Mouse (Mus musculus) forebrain, postnatal 0 days (tissue): ENCODE results near the gene Zfp292. TPM values are rescaled to one million over a fixed set of nuclear protein-coding genes. Genes with fewer than 3 reads are reported as not detected.

Experiments
- ATAC-seq: fragments of 200-750 bp; cut with Nextera tagmentation; 2 replicates; pipeline ENCODE4 v1.8.0; 2017; ENCODE audit warnings: mild to moderate bottlenecking, moderate library complexity
- DNase-seq: peaks from one replicate; pipeline ENCODE4 v3.0.0-alpha.2; 2015
- H3K27ac ChIP-seq: fragments of 300-500 bp; sonication (generic); 2 replicates; pipeline ENCODE4 v1.5.1; 2014; ENCODE audit warnings: low read depth, mild to moderate bottlenecking, antibody characterized with exemption, low read length, moderate library complexity, mixed read lengths
- H3K27me3 ChIP-seq: fragments of 300-500 bp; sonication (generic); 2 replicates; pipeline ENCODE4 v1.6.1; 2014; ENCODE audit warnings: mild to moderate bottlenecking, low read length, mixed read lengths; ENCODE audit not compliant: insufficient read depth
- H3K36me3 ChIP-seq: fragments of 300-500 bp; sonication (generic); 2 replicates; pipeline ENCODE4 v1.6.1; 2014; ENCODE audit warnings: mild to moderate bottlenecking, moderate library complexity; ENCODE audit not compliant: insufficient read depth
- H3K4me1 ChIP-seq: fragments of 300-500 bp; sonication (generic); 2 replicates; pipeline ENCODE4 v1.6.1; 2014; ENCODE audit warnings: antibody characterized with exemption; ENCODE audit not compliant: insufficient read depth
- H3K4me2 ChIP-seq: fragments of 300-500 bp; sonication (generic); 2 replicates; pipeline ENCODE4 v1.6.1; 2014; ENCODE audit warnings: low read depth, mild to moderate bottlenecking, moderate library complexity
- H3K4me3 ChIP-seq: fragments of 300-500 bp; sonication (generic); 2 replicates; pipeline ENCODE4 v1.5.1; 2014; ENCODE audit warnings: low read depth, low read length, mixed read lengths
- H3K9ac ChIP-seq: fragments of 300-500 bp; sonication (generic); 2 replicates; pipeline ENCODE4 v1.6.1; 2014; ENCODE audit warnings: mild to moderate bottlenecking
- H3K9me3 ChIP-seq: fragments of 300-500 bp; sonication (generic); 2 replicates; pipeline ENCODE4 v1.6.1; 2016; ENCODE audit warnings: low read length
- CTCF ChIP-seq: sonication (generic); IDR thresholded peaks from 2 replicates; pipeline ENCODE4 v1.5.1; 2016; ENCODE audit warnings: antibody characterized with exemption, control low read depth, low read depth
- WGBS: fragments of 180-500 bp; shearing (Covaris S2); extraction: QIAGEN DNeasy Blood & Tissue Kit; methylation state at CpG from one replicate; pipeline ENCODE4 v1.1.7; 2014; 5-methylcytosine and 5-hydroxymethylcytosine counted together
- polyA plus RNA-seq: library from polyadenylated mRNA; unstranded; fragments of >200 nt; fragmentation: Nextera tagmentation; extraction: Ambion mirVana; gene quantifications from 2 replicates; pipeline ENCODE4 v1.2.1, GENCODE M21; 2015
- total RNA-seq: library from RNA; depleted of rRNA; stranded (reverse); fragments of >200 nt; gene quantifications from 2 replicates; pipeline ENCODE4 v1.2.3, GENCODE M21; 2014

Zfp292 gene
- total and polyA plus RNA-seq, 2 experiments from 2014 or later = 16.7 to 46.3 TPM

- no peak overlapping the region for H3K9ac ChIP-seq
- WGBS = 94% methylated on average over 2 of the region's 2 CpGs
- TF ChIP-seq CTCF = no peak
- H3K9me3 ChIP-seq = no peaks in the 10 kb centered on the region
- H3K4me1 ChIP-seq = no peaks in the 10 kb centered on the region
- no peak for DNase-seq
- H3K27me3 ChIP-seq = no peaks in the 10 kb centered on the region
- H3K27ac ChIP-seq = no peak overlapping the region
- no peak overlapping the region for H3K4me3 ChIP-seq
- no peaks in the 10 kb centered on the region for H3K36me3 ChIP-seq
- H3K4me2 ChIP-seq = no peak overlapping the region
- no peak for ATAC-seq
Measured at GRCm38 (mm10) chr4:34850156-34850555, 32.6 kb downstream of the Zfp292 start.

GRCm38 (mm10) chr4:34847679-34848309, 35.0 kb downstream of the Zfp292 start:
- H3K9ac ChIP-seq = no peak overlapping the region
- no peaks in the 10 kb centered on the region for H3K9me3 ChIP-seq
- no peak overlapping the region for H3K27ac ChIP-seq
- H3K4me2 ChIP-seq = no peak overlapping the region
- ATAC-seq = no peak
- H3K27me3 ChIP-seq = no peaks in the 10 kb centered on the region
- H3K4me3 ChIP-seq = no peak overlapping the region
- 91% methylated on average over 6 of the region's 6 CpGs for WGBS
- H3K36me3 ChIP-seq = no peaks in the 10 kb centered on the region
- no peaks in the 10 kb centered on the region for H3K4me1 ChIP-seq
- no peak for DNase-seq
- TF ChIP-seq CTCF = no peak

GRCm38 (mm10) chr4:34843839-34844238, 38.9 kb downstream of the Zfp292 start:
- Histone ChIP-seq H3K4me2 (no peak overlapping the region), H3K27me3 (no peaks in the 10 kb centered on the region), H3K36me3 (0 out of 2 replicates have a peak, but pooled peaks cover under 1% of the 10 kb centered on the region), H3K9ac (no peak overlapping the region), H3K4me1 (no peaks in the 10 kb centered on the region), H3K4me3 (no peak overlapping the region), H3K9me3 (no peaks in the 10 kb centered on the region), H3K27ac (no peak overlapping the region)
- DNase-seq (no peak), ATAC-seq (no peak)
- no peak for TF ChIP-seq CTCF
- 100% methylated on average over 1 of the region's 1 CpGs for WGBS

- no peaks in the 10 kb centered on the region for H3K27me3 ChIP-seq
- no peak overlapping the region for H3K4me3 ChIP-seq
- WGBS = 82% methylated on average over 3 of the region's 3 CpGs
- H3K4me1 ChIP-seq = no peaks in the 10 kb centered on the region
- H3K4me2 ChIP-seq = no peak overlapping the region
- H3K36me3 ChIP-seq = peaks cover 11% of the 10 kb centered on the region
- no peak overlapping the region for H3K27ac ChIP-seq
- no peak overlapping the region for H3K9ac ChIP-seq
- TF ChIP-seq CTCF = no peak
- ATAC-seq (no peak; the same call in 1 of the 2 replicates), DNase-seq (no peak)
- H3K9me3 ChIP-seq = no peaks in the 10 kb centered on the region
Measured at GRCm38 (mm10) chr4:34842826-34843225, 39.9 kb downstream of the Zfp292 start.

- Histone ChIP-seq H3K9me3 (no peaks in the 10 kb centered on the region), H3K4me1 (no peaks in the 10 kb centered on the region), H3K27ac (no peak overlapping the region), H3K9ac (no peak overlapping the region), H3K27me3 (no peaks in the 10 kb centered on the region), H3K36me3 (peaks cover 14% of the 10 kb centered on the region), H3K4me2 (no peak overlapping the region), H3K4me3 (no peak overlapping the region)
- WGBS = 94% methylated on average over 4 of the region's 4 CpGs
- no peak for DNase-seq
- ATAC-seq = no peak
- TF ChIP-seq CTCF = no peak
Measured at GRCm38 (mm10) chr4:34831496-34831895, 51.3 kb downstream of the Zfp292 start.

- H3K4me3 ChIP-seq = no peak overlapping the region
- H3K4me1 ChIP-seq = no peaks in the 10 kb centered on the region
- ATAC-seq (no peak), DNase-seq (no peak)
- WGBS = 90% methylated on average over 3 of the region's 3 CpGs
- no peaks in the 10 kb centered on the region for H3K27me3 ChIP-seq
- no peaks in the 10 kb centered on the region for H3K9me3 ChIP-seq
- H3K4me2 ChIP-seq = no peak overlapping the region
- TF ChIP-seq CTCF = no peak
- H3K36me3 ChIP-seq = peaks cover 3% of the 10 kb centered on the region; the same call in 1 of the 2 replicates
- H3K9ac ChIP-seq = no peak overlapping the region
- no peak overlapping the region for H3K27ac ChIP-seq
Measured at GRCm38 (mm10) chr4:34829456-34829855, 53.3 kb downstream of the Zfp292 start.

- no peak for ATAC-seq
- TF ChIP-seq CTCF = no peak
- H3K4me3 ChIP-seq = no peak overlapping the region
- peaks cover 8% of the 10 kb centered on the region; the same call in 1 of the 2 replicates for H3K36me3 ChIP-seq
- no peak overlapping the region for H3K27ac ChIP-seq
- DNase-seq = peak; percentile 8
- no peaks in the 10 kb centered on the region for H3K4me1 ChIP-seq
- WGBS = 47% methylated on average over 1 of the region's 1 CpGs
- H3K9ac ChIP-seq = no peak overlapping the region
- H3K4me2 ChIP-seq = no peak overlapping the region
- no peaks in the 10 kb centered on the region for H3K27me3 ChIP-seq
- H3K9me3 ChIP-seq = no peaks in the 10 kb centered on the region
Measured at GRCm38 (mm10) chr4:34823901-34824300, 58.9 kb downstream of the Zfp292 start.
